Mouse (Mus musculus): Measurements from ENCODE around the gene Strn. TPM values are rescaled to one million over a fixed set of nuclear protein-coding genes. Genes with fewer than 3 reads are reported as not detected.
A peak's percentile ranks its signal among the peaks of the same experiment; 100 is the strongest.

Gene Strn
- total RNA-seq, 2 experiments from 2014 or later, result 61.8 to 79.9 TPM

DNA sequence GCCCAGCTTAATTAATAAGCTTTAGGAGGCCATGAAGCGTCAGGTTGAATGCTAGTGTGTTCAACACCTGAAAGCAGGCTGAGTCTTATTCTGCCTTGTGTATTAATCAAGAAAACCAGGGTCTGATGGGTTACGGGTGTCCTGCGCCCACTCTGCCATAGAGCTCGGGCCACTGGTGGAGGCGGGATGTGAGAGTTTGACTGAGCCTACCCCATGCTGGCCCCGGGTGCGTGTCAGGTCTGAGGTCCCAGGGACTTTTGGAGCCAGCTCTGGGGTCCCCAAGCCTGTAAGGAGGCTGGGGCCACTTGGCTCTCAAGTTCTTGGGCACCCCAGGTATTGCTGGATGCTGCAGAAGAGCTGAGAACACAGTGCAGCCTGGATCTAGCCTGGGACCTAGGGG lies 99.9 kb downstream of the Strn start:
- intact Hi-C loops (cut with DNase I), result no loop called here
- no peak for DNase-seq (ENCODE audit: low spot score in 2 of 2)

DNA sequence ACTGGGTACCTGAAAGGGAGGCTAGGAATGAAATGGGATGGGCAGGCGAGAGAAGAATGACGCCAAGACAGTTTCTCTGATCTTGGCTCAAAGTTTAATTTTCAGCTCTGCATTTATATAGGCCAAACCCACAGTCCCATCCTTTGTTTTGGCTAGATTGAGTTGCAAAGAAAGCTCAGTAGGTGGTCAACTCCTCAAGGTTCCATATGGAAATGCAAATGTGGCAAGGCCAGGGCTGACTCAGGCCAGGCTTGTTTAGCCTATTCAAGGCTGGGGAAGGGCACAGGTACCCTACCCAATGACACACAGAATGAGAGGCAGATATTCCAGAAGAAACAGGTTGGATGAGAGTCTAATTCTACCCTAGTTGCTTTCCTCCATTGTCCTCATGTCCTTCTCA lies 101.4 kb downstream of the Strn start:
- intact Hi-C loops (cut with DNase I), result no loop called here
- no peak for DNase-seq (ENCODE audit: low spot score in 2 of 2)

DNA sequence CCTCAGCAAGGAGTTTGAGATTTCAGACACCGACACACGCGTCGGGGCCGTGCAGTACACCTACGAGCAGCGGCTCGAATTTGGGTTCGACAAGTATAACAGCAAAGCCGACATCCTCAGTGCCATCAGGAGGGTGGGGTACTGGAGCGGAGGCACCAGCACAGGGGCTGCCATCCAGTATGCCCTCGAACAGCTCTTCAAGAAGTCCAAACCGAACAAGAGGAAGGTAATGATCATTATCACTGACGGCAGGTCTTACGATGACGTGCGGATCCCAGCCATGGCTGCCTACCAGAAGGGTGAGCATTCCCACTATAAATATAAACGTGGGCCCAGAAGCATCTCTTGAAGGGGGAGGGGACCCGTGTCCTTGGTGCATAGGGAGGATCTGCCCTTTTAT lies 112.1 kb downstream of the Strn start:
- intact Hi-C loops (cut with DNase I), result no loop called here
- DNase-seq (ENCODE audit: low spot score in 2 of 2), result no peak

DNA sequence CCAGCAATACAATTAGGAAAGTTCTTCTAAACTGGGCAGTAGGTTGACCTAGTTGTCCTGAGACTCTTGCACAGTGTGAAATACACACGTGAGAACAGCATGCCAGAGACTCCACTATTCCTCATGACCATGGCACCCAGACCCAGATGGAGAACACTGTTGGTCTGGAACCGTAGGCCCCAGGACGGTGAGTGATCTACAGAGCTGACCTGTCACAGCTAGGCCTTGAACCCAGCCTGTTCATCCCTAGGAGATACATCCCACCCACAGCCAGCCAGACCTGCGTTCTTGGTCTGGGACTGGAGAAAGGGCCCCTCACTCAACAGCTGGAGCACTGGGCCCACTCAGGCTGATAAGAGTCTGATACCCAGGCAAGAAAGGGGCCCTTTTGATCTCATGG lies 115.1 kb downstream of the Strn start:
- DNase-seq (ENCODE audit: low spot score in 2 of 2), result no peak
- intact Hi-C loops (cut with DNase I), result no loop called here

- DNase-seq (ENCODE audit: low spot score in 2 of 2), result no peak
- intact Hi-C loops (cut with DNase I), result no loop called here
Measured at GRCm38 (mm10) chr17:78620740-78621139, 116.3 kb downstream of the Strn start.

GRCm38 (mm10) chr17:78619981-78620380 lies 117.0 kb downstream of the Strn start:
- no peak for DNase-seq (ENCODE audit: low spot score in 2 of 2)
- intact Hi-C loops (cut with DNase I), result no loop called here

DNA sequence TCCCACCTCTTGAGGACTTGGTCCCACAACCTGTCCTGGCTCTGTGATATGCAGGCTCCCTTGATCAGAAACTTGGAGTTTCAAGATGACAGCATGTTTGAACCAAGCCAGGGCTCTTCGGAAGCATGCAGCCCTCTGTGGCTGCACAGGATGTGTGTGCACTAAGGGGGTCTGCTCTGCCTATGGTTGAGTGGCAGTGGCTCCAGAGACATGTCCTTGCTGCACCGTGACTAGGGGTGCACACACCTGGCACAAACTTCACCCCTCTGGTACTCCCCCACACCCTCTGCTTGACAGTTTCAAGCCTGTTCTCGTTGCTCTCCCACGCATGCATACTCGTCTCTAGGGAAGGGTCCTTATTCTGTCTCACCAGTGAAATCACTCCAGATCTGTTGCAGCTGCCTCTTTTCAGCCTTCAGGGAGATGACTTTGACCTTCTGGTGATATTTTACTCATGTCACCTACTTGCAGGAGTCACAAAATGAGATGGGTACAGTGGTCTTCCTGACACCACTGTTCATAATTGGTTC lies 118.8 kb downstream of the Strn start:
- intact Hi-C loops (cut with DNase I), result no loop called here
- no peak for DNase-seq (ENCODE audit: low spot score in 2 of 2)

DNA sequence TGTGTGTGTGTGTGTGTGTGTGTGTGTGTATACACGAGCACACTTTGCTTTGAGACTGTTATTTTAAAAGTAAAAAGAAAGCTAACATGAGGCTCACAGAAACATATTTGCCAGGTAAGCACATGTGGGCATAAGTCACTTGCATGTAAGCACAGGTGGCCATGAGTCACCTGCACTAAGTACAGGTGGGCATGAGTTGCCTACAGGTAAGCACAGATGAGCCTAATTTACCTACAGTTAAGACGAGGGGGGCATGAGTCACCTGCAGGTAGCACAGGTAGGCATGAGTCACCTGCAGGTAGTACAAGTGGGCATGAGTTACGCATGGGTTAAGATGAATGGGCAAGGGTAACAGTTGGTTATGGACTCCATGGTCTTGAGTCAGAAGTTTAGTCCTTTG lies 121.9 kb downstream of the Strn start:
- DNase-seq (ENCODE audit: low spot score in 2 of 2), result no peak
- intact Hi-C loops (cut with DNase I), result no loop called here

- intact Hi-C loops (cut with DNase I), result no loop called here
- no peak for DNase-seq (ENCODE audit: low spot score in 2 of 2)
Measured at GRCm38 (mm10) chr17:78614481-78614880, 122.5 kb downstream of the Strn start.

GRCm38 (mm10) chr17:78611117-78611516 lies 125.9 kb downstream of the Strn start:
- no peak for DNase-seq (ENCODE audit: low spot score in 2 of 2)
- intact Hi-C loops (cut with DNase I), result no loop called here

- intact Hi-C loops (cut with DNase I), result loop anchor here (5.0 kb wide), 1 partner anchor 412 kb away; no protein-coding TSS in a partner anchor
- DNase-seq (ENCODE audit: low spot score in 2 of 2), result no peak
Measured at GRCm38 (mm10) chr17:78609191-78609855, 127.7 kb downstream of the Strn start.

DNA sequence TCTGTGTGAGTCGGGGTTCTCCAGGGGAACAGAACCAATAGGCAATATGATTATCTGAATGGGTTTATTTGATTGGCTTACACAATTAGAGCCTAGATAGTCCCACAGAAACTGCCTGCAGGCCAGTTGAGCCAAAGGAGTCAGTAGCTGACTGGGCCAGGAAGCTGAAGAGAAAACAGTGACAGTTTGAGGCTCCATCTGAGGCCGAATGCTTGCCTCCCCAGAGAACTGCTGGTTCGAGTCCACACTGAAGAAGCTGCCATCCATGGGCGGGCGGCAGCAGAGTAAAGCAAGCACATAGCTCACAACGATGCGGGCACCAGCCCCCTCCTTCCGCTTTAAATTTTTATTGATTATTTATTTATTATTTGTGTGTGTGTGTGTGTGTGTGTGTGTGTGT lies 128.3 kb downstream of the Strn start:
- intact Hi-C loops (cut with DNase I), result loop anchor here (5.0 kb wide), 1 partner anchor 411 kb away; no protein-coding TSS in a partner anchor
- no peak for DNase-seq (ENCODE audit: low spot score in 2 of 2)

- intact Hi-C loops (cut with DNase I), result loop anchor here (5.0 kb wide), 1 partner anchor 411 kb away; no protein-coding TSS in a partner anchor
- no peak for DNase-seq (ENCODE audit: low spot score in 2 of 2)
Measured at GRCm38 (mm10) chr17:78608135-78608670, 128.8 kb downstream of the Strn start.

DNA sequence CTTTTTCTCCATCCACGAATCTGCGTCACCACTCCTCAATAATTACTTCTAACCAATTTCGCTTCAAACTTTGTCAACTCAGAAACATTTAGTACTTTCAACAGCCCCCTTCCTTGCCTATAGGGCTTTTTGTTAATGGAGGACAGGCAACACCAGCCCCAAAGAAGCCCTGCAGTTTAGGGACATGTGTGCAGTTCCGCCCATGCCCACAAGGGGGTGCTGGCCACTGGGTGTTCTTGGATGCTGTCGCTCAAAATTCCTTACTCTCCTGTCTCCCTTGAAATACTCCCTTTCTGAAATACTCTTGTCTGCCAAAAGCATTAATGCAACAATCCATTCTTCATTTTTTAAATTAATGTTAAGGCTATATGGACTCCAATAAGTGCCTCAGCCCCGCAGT lies 132.6 kb downstream of the Strn start:
- intact Hi-C loops (cut with DNase I), result no loop called here
- DNase-seq (ENCODE audit: low spot score in 2 of 2), result peak in 1 of 2 experiments; percentile 23

GRCm38 (mm10) chr17:78603872-78604271 lies 133.1 kb downstream of the Strn start:
- intact Hi-C loops (cut with DNase I), result no loop called here

GRCm38 (mm10) chr17:78602316-78602715 lies 134.7 kb downstream of the Strn start:
- no peak for DNase-seq (ENCODE audit: low spot score in 2 of 2)
- intact Hi-C loops (cut with DNase I), result no loop called here

More at GRCm38 (mm10) chr17:78603872-78604271, 133.1 kb downstream of the Strn start:
- DNase-seq (ENCODE audit: low spot score in 2 of 2), result peak; percentile 50 to 78

DNA sequence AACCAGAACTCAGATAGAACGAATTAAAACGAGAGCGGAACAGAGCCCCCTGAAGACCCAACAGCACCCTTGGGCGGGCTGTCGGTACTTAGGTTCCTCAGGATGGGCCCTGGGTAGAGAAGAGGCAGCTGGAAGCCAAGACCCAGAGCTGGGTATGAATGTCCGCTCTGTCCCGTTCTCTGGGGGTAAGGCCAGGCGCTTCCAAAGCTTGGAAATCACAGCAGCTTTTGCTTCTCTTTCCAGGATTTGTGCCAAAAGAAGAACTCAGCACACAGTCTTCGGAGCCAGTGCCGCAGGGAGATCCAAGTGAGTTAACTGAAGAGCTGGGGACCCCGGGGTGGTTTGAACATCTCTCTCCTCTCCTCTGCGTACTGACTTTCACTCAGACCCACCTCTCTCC lies 135.4 kb downstream of the Strn start:
- peak in 1 of 2 experiments; percentile 21 for DNase-seq (ENCODE audit: low spot score in 2 of 2)
- intact Hi-C loops (cut with DNase I), result no loop called here

- DNase-seq (ENCODE audit: low spot score in 2 of 2), result no peak
- intact Hi-C loops (cut with DNase I), result no loop called here
Measured at GRCm38 (mm10) chr17:78601042-78601441, 136.0 kb downstream of the Strn start.
